Comparison of ENCODE assay signal across 2 mouse cellular contexts in genomic region chr16:50525934-50526366, GRCm38 (mm10).
TF ChIP-seq lines count a peak whose summit lies in the region.

No protein-coding gene starts in this region.

TF ChIP-seq in CH12.LX, 34 proteins besides CTCF, POLR2A, EP300 and RAD21 (continued from another document):
- peak; percentile 97 for TF ChIP-seq ZMIZ1 (IDR thresholded peaks at IDR 0.05; ENCODE audit: low read depth, low read length)
- TF ChIP-seq USF1 (IDR thresholded peaks at IDR 0.05; ENCODE audit: low read depth, low read length) = no peak
- TF ChIP-seq SMC3 (IDR thresholded peaks at IDR 0.05; ENCODE audit: low read depth, low read length) = no peak
- peak; percentile 89 for TF ChIP-seq MAFK (IDR thresholded peaks at IDR 0.05; ENCODE audit: insufficient replicate concordance, low read length)
- peak; percentile 58; the same call in 1 of the 2 replicates for TF ChIP-seq MAX (IDR thresholded peaks at IDR 0.05; ENCODE audit: low read length)
- peak; percentile 86 for TF ChIP-seq MXI1 (IDR thresholded peaks at IDR 0.05; ENCODE audit: low read depth, low read length)
- TF ChIP-seq CHD2 (IDR thresholded peaks at IDR 0.05; ENCODE audit: low read length) = peak; percentile 84
- TF ChIP-seq POLR2AphosphoS2 (IDR thresholded peaks at IDR 0.05; ENCODE audit: low read depth, low read length) = peak; percentile 94
- no peak for TF ChIP-seq ZKSCAN1 (IDR thresholded peaks at IDR 0.05; ENCODE audit: borderline replicate concordance, low read depth, low read length)
- TF ChIP-seq ZC3H11A (IDR thresholded peaks at IDR 0.05; ENCODE audit: low read depth, low read length) = no peak
- peak; percentile 98 for TF ChIP-seq ELF1 (IDR thresholded peaks at IDR 0.05; ENCODE audit: low read depth, low read length)
- peak; percentile 83 for TF ChIP-seq HCFC1 (IDR thresholded peaks at IDR 0.05; ENCODE audit: low read depth, low read length)
- TF ChIP-seq KAT2A (IDR thresholded peaks at IDR 0.05; ENCODE audit: insufficient replicate concordance, low read length) = peak; percentile 79; the same call in 1 of the 2 replicates
- no peak for TF ChIP-seq ZNF384 (IDR thresholded peaks at IDR 0.05; ENCODE audit: low read depth, low read length)
- TF ChIP-seq NRF1 (IDR thresholded peaks at IDR 0.05; ENCODE audit: low read depth, low read length) = no peak
- TF ChIP-seq TBP (conservative IDR thresholded peaks at IDR 0.05; ENCODE audit: low read depth, low read length) = peak; percentile 94
- peak; percentile 91 for TF ChIP-seq MEF2A (IDR thresholded peaks at IDR 0.05; ENCODE audit: borderline replicate concordance, low read depth, low read length)
- peak; percentile 97 for TF ChIP-seq NELFE (IDR thresholded peaks at IDR 0.05; ENCODE audit: low read depth, low read length)
- peak; percentile 87 for TF ChIP-seq MYC (IDR thresholded peaks at IDR 0.05; ENCODE audit: low read depth, low read length)
- TF ChIP-seq USF2 (conservative IDR thresholded peaks at IDR 0.05; ENCODE audit: low read depth, low read length) = no peak
- TF ChIP-seq SIN3A (IDR thresholded peaks at IDR 0.05; ENCODE audit: low read length) = peak; percentile 97
- TF ChIP-seq CHD1 (IDR thresholded peaks at IDR 0.05; ENCODE audit: low read depth, low read length) = peak; percentile 86
- peak; percentile 60; the same call in 1 of the 2 replicates for TF ChIP-seq ETS1 (conservative IDR thresholded peaks at IDR 0.05; ENCODE audit: low read depth, low read length)
- no peak for TF ChIP-seq PAX5 (IDR thresholded peaks at IDR 0.05; ENCODE audit: low read length)

TF ChIP-seq in MEL, 35 proteins besides CTCF, POLR2A, EP300 and RAD21 (continued from another document):
- TF ChIP-seq USF2 (IDR thresholded peaks at IDR 0.05; ENCODE audit: borderline replicate concordance in 1 of 2, insufficient read depth in 1 of 2, low read depth in 1 of 2, low read length in 2 of 2) (no peak), ZC3H11A (IDR thresholded peaks at IDR 0.05; ENCODE audit: low read depth, low read length) (no peak), RCOR1 (IDR thresholded peaks at IDR 0.05; ENCODE audit: low read depth, low read length) (no peak), HCFC1 (IDR thresholded peaks at IDR 0.05; ENCODE audit: low read depth, low read length) (peak; percentile 84), KAT2A (conservative IDR thresholded peaks at IDR 0.05; ENCODE audit: low read depth, low read length) (peak; percentile 57), CHD1 (IDR thresholded peaks at IDR 0.05; ENCODE audit: low read depth, low read length) (no peak; the same call in 1 of the 2 replicates), ZMIZ1 (IDR thresholded peaks at IDR 0.05; ENCODE audit: low read depth, low read length) (peak; percentile 91), TCF12 (IDR thresholded peaks at IDR 0.05; ENCODE audit: low read depth, low read length) (peak; percentile 68), TAL1 (IDR thresholded peaks at IDR 0.05; ENCODE audit: low read length) (no peak), UBTF (IDR thresholded peaks at IDR 0.05; ENCODE audit: borderline replicate concordance, insufficient read depth, low read depth, low read length) (no peak), ETS1 (IDR thresholded peaks at IDR 0.05; ENCODE audit: low read depth, low read length) (peak; percentile 59), BHLHE40 (IDR thresholded peaks at IDR 0.05; ENCODE audit: borderline replicate concordance, low read depth, low read length) (no peak), MAFK (IDR thresholded peaks at IDR 0.05; ENCODE audit: borderline replicate concordance, low read depth, low read length) (peak; percentile 71; the same call in 1 of the 2 replicates), SMC3 (IDR thresholded peaks at IDR 0.05; ENCODE audit: low read depth, low read length) (no peak), ZKSCAN1 (IDR thresholded peaks at IDR 0.05; ENCODE audit: low read depth, low read length) (no peak), POLR2AphosphoS5 (IDR thresholded peaks at IDR 0.05; ENCODE audit: borderline replicate concordance, low read depth, low read length) (peak; percentile 63; the same call in 1 of the 2 replicates), MEF2A (IDR thresholded peaks at IDR 0.05; ENCODE audit: extremely low read depth, insufficient replicate concordance, low read depth, low read length, poor library complexity, severe bottlenecking) (no peak), GATA1 (IDR thresholded peaks at IDR 0.05; ENCODE audit: low read depth, low read length) (peak; percentile 58), E2F4 (IDR thresholded peaks at IDR 0.05; ENCODE audit: borderline replicate concordance, low read depth, low read length) (no peak), MYC (IDR thresholded peaks at IDR 0.05; ENCODE audit: low read depth, low read length) (no peak), NELFE (IDR thresholded peaks at IDR 0.05; ENCODE audit: low read depth, low read length) (peak; percentile 98), TBP (IDR thresholded peaks at IDR 0.05; ENCODE audit: low read depth, low read length) (peak; percentile 93)
